Mouse (Mus musculus): ENCODE data around the gene Tcl1b5. TPM values are rescaled to one million over a fixed set of nuclear protein-coding genes. Genes with fewer than 3 reads are reported as not detected.
A peak's percentile ranks its signal among the peaks of the same experiment; 100 is the strongest.
"Not testable (repeated sequence)": the region's sequence is repeated elsewhere in the genome, so short reads cannot be mapped to it uniquely, and the experiment has no call there.

Gene Tcl1b5
- polyA plus RNA-seq (2016; fragmentation: Nextera tagmentation; extraction: Ambion mirVana) = not detected in 2 replicates

DNA sequence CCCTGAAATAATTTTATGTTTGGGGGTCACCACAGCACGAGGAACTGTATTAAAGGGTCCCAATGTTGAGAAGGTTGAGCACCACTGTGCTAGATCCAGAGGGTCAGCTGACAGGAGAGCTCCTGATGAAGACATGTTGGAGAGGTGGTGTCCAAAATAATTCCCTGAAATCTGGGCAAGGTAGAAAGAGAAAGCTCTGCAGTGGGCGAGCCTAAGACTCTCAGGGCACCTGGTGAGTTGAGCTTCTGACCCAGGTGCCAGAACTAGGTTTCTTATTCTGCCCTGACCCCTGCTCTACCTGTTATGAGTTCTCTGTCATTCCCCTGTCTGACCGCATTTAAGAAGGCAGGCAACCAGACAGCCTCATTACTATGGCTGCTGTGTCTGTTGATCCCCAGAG is at the start of gene Tcl1b5:
TSS of gene Tcl1b5 (plus strand) at position 301 of the 400 bp plus-strand sequence.
- not testable (repeated sequence) for DNase-seq (ENCODE audit: low spot score); H3K9me3 ChIP-seq (replicated peaks); H3K4me3 ChIP-seq; H3K36me3 ChIP-seq; H3K4me1 ChIP-seq; H3K27me3 ChIP-seq (ENCODE audit: low read depth, poor library complexity, severe bottlenecking); H3K27ac ChIP-seq
- WGBS = 71% methylated on average over 3 of the region's 3 CpGs

DNA sequence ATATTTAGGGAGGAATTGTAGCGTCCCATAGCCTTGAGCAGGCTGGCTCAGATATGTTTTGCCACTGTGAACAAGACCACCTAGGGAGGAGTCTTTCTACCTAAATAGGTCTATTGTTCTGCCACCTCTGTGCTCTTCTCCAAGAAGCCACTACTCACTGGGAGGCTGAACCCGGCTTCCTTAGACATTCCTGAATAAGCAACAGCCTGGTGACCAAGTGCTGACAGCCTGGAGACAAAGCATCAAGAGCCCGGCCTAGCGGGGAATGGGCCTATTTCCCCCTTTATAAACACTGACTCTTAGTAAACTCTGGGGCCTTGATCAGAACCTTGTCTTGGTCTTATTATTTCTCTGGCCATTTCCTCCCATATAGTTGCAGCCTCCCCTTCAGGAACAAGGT is 49.6 kb upstream of the Tcl1b5 start:
- 76% methylated on average over 4 of the region's 4 CpGs for WGBS
- Histone ChIP-seq H3K4me1 (no peaks in the 10 kb centered on the region), H3K27me3 (ENCODE audit: low read depth, poor library complexity, severe bottlenecking) (no peaks in the 10 kb centered on the region), H3K9me3 (replicated peaks) (no peaks in the 10 kb centered on the region), H3K36me3 (no peaks in the 10 kb centered on the region), H3K4me3 (no peak overlapping the region), H3K27ac (no peak overlapping the region)
- peak; percentile 10 for DNase-seq (ENCODE audit: low spot score)

DNA sequence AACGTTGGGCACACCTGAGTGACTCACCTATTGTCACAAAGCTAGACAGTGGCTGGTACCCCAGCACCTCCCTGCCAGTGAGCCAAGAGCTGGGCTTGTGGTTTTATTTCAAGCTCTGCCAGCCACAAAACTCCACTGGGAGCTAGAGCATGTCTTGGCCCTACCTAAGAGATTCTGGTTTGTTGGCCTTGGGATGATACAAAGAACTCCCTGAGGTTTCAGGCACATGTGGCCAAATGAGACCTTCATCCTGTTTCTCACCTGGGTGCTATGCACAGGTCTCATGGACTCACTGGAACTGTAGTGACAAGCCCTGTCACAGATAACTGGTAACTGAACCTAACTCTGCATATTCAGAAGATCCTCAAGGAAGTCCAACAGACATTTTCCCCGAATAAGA is 48.5 kb upstream of the Tcl1b5 start:
- 93% methylated on average over 2 of the region's 2 CpGs for WGBS
- Histone ChIP-seq H3K27ac (no peak overlapping the region), H3K36me3 (no peaks in the 10 kb centered on the region), H3K4me3 (no peak overlapping the region), H3K4me1 (no peaks in the 10 kb centered on the region), H3K9me3 (replicated peaks) (no peaks in the 10 kb centered on the region), H3K27me3 (ENCODE audit: low read depth, poor library complexity, severe bottlenecking) (no peaks in the 10 kb centered on the region)
- peak; percentile 6 for DNase-seq (ENCODE audit: low spot score)

DNA sequence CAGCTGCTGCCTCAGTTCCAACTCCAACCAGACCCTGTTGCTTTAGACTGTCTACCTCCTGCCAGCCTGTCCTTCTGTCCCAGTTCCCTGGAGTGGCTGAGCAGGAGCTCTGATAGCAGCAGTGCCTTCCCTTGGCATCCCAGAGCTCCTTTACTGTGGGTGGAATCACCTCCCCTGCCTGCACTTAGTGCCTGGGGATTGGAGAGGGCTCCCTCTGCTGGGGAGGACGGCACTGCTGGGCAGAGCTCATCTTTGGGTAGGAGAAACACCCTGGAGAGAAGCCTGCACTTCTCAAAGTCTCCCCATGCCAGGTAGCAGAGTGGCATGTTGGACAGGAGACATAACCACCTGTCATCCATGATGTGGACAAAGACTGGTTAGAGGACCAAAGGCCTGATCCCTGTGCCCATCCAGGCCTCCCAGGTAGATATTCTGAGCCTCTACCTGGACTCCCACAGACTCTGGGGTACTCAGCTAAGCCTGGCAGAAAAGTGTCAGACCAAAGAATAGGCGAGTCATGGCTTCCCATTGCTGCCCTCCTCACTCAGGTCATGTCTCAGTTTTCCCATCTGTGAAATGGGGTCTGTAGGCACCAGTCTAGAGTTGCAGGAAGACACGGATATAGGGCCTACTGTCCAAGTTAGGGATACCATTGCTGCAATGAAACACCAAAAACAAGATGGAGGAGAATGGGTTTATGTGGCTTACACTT is 46.5 kb upstream of the Tcl1b5 start:
- H3K4me3 ChIP-seq; H3K4me1 ChIP-seq; H3K9me3 ChIP-seq (replicated peaks); H3K27ac ChIP-seq; H3K27me3 ChIP-seq (ENCODE audit: low read depth, poor library complexity, severe bottlenecking); H3K36me3 ChIP-seq: not testable (repeated sequence)
- WGBS = 59% methylated on average over 3 of the region's 3 CpGs
- peak; percentile 7 for DNase-seq (ENCODE audit: low spot score)

DNA sequence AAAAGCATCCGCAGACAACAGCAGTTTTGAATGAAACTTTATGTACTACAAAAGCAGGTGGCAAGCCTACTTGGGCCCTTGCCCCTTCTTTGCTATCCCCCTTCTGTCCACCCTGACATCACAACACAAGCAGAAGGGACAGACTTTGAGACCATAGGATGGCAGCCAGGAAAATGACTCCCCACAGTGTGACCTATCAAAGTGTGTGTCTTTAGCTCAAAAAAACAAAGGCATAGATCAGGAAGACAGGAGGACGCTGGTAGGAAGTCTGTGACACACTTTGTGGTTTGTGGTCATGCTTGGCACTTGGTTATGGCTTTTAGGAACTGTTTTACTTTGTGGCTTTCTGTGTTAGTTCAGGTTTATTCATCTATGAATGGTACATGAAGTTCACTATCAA is 42.0 kb upstream of the Tcl1b5 start:
- H3K27ac ChIP-seq; DNase-seq (ENCODE audit: low spot score); H3K4me3 ChIP-seq; H3K27me3 ChIP-seq (ENCODE audit: low read depth, poor library complexity, severe bottlenecking); H3K9me3 ChIP-seq (replicated peaks); H3K4me1 ChIP-seq; H3K36me3 ChIP-seq: not testable (repeated sequence)
- 73% methylated on average over 2 of the region's 2 CpGs for WGBS

DNA sequence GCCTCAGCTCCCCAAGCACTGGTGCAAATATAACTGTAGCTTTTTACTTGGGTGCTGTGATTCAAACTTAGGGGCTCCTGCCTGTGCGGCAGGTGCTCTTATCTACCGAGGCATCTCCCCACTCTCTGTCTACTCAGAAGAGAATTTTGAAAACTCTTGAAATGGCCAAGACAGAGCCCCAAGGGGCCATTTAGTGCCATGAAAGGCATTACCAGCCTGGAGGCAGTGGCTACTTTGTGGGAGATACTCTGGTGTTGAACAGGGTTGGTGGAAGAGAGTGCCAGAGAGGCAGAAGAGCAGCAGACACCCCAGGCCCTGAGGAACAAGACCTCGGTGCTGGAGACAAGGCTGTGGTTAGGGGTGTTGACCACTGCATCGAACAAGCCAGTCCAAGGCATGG is 41.3 kb upstream of the Tcl1b5 start:
- WGBS = 90% methylated on average over 4 of the region's 4 CpGs
- not testable (repeated sequence) for H3K4me1 ChIP-seq; H3K27ac ChIP-seq; H3K27me3 ChIP-seq (ENCODE audit: low read depth, poor library complexity, severe bottlenecking); H3K36me3 ChIP-seq; H3K9me3 ChIP-seq (replicated peaks); H3K4me3 ChIP-seq
- DNase-seq (ENCODE audit: low spot score) = peak; percentile 5

DNA sequence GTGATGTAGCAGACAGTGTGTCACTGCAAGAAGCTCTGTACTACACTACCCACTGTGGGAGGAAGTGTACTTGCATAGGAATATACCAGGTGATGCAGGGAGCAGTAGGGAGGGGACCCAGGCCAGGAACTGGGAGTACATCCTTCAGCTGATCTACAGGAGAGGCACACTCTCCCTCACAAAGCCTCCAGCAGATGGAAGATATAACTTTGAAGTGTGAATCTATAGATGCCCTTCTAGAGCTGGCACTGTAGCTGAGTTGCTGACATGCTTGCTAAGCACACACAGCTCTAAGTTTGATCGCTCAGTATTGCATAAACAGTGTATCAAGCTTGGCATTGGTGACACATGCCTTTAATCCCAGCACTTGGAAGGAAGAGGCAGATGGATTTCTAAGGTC is 38.4 kb upstream of the Tcl1b5 start:
- H3K27ac ChIP-seq; H3K4me3 ChIP-seq; H3K9me3 ChIP-seq (replicated peaks); H3K36me3 ChIP-seq; H3K4me1 ChIP-seq; H3K27me3 ChIP-seq (ENCODE audit: low read depth, poor library complexity, severe bottlenecking): not testable (repeated sequence)
- DNase-seq (ENCODE audit: low spot score) = peak; percentile 18
- 94% methylated on average over 1 of the region's 1 CpGs for WGBS

DNA sequence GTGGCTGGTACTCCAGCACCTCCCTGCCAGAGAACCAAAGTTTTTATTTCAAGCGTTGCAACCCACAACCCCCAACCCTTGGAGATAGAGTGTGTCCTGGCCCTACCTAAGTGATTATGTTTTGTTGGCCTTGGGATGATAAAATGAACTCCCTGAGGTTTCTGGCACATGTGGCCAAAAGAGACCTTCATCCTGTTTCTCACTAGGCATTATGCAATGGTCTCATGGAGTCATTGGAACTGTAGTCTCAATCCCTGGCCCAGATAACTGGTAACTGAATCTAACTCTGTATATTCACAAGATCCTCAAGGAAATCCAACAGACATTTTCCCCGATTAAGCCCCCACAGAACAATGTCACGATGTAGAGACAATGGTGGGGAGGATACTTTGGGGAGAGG is 33.0 kb upstream of the Tcl1b5 start:
- DNase-seq (ENCODE audit: low spot score) = peak; percentile 5
- Histone ChIP-seq H3K9me3 (replicated peaks) (no peaks in the 10 kb centered on the region), H3K36me3 (no peaks in the 10 kb centered on the region), H3K27ac (no peak overlapping the region), H3K4me1 (no peaks in the 10 kb centered on the region), H3K4me3 (no peak overlapping the region), H3K27me3 (ENCODE audit: low read depth, poor library complexity, severe bottlenecking) (no peaks in the 10 kb centered on the region)
- WGBS = 93% methylated on average over 3 of the region's 3 CpGs

DNA sequence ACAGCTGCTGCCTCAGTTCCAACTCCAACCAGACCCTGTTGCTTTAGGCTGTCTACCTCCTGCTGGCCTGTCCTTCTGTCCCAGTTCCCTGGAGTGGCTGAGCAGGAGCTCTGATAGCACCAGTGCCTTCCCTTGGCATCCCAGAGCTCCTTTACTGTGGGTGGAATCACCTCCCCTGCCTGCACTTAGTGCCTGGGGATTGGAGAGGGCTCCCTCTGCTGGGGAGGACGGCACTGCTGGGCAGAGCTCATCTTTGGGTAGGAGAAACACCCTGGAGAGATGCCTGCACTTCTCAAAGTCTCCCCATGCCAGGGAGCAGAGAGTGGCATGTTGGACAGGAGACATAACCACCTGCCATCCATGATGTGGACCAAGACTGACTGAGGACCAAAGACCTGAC is 31.2 kb upstream of the Tcl1b5 start:
- 27% methylated on average over 1 of the region's 1 CpGs for WGBS

DNA sequence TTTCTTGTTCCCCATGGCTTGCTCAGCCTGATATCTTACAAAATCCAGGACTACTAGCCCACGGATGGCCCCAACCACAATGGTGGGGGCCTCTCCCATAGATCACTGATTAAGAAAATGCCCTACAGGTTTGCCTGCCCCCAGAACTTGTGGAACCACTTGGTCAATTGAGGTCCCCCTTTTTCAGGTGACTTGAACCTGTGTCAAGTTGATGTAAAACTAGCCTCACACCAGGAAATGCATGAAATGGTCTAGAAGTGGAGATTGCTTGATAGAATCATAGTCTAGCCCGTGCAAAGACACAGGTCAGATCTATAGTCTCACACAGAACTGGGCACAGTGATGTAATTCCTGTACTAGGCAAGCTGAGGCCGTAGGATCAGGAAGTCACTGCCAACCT is 30.4 kb upstream of the Tcl1b5 start, which contains the start of gene Tcl1b2:
TSS of gene Tcl1b2 (plus strand) at position 301 of the 400 bp plus-strand sequence.
- H3K9me3 ChIP-seq (replicated peaks) = no peaks in the 10 kb centered on the region
- peak; percentile 10 for DNase-seq (ENCODE audit: low spot score)
- H3K36me3 ChIP-seq = no peaks in the 10 kb centered on the region
- H3K4me1 ChIP-seq = no peaks in the 10 kb centered on the region
- no peak within 1 kb of the TSS for H3K4me3 ChIP-seq
- 81% methylated on average over 3 of the region's 3 CpGs for whole genome bisulfite sequencing
- no peaks in the 10 kb centered on the region for H3K27me3 ChIP-seq (ENCODE audit: low read depth, poor library complexity, severe bottlenecking)
- no peak within 1 kb of the TSS for H3K27ac ChIP-seq

More for the DNA sequence above, 31.2 kb upstream of the Tcl1b5 start:
- H3K27me3 ChIP-seq (ENCODE audit: low read depth, poor library complexity, severe bottlenecking); H3K27ac ChIP-seq; H3K9me3 ChIP-seq (replicated peaks); H3K36me3 ChIP-seq; H3K4me3 ChIP-seq; H3K4me1 ChIP-seq: not testable (repeated sequence)
- peak; percentile 8 for DNase-seq (ENCODE audit: low spot score)

DNA sequence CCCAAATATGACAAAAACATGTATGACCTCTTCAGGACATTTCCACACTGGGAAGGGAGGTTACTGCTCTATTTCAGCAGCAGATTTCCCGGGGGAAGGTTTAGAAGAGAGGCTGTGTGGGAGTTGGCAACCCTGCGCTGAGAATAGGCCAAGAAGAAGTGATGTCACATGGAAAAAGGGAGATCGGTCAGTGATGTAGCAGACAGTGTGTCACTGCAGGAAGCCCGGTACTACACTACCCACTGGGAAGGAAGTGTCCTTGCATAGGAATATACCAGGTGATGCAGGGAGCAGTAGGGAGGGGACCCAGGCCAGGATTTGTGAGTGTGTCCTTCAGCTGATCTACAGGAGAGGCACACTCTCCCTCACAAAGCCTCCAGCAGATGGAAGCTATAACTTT is 20.9 kb upstream of the Tcl1b5 start:
- not testable (repeated sequence) for H3K27ac ChIP-seq; H3K4me1 ChIP-seq; H3K27me3 ChIP-seq (ENCODE audit: low read depth, poor library complexity, severe bottlenecking); H3K36me3 ChIP-seq; DNase-seq (ENCODE audit: low spot score); H3K4me3 ChIP-seq; H3K9me3 ChIP-seq (replicated peaks)
- WGBS = 85% methylated on average over 4 of the region's 4 CpGs

DNA sequence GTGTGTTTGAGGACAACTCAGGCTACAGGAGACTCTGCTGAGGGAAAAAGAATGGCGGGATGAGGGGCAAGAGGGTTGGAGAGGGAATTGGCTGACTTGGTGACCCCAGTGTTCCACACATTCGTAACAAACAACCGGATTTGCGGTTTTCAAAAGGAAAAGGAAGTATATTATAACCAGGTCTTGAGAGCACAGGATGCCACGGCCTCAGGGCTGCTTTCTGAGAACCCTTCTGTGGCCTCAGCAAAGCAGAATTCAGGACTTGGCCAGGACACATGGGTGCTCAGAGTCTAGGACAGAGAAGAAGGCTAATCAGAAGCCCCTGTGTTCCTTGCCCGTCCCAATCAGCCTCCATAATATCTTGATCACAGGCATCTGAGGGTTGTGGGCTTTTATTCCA is 17.3 kb upstream of the Tcl1b5 start:
- H3K27ac ChIP-seq = no peak overlapping the region
- H3K36me3 ChIP-seq = no peaks in the 10 kb centered on the region
- no peaks in the 10 kb centered on the region for H3K4me1 ChIP-seq
- H3K4me3 ChIP-seq = no peak overlapping the region
- no peak for DNase-seq (ENCODE audit: low spot score)
- H3K27me3 ChIP-seq (ENCODE audit: low read depth, poor library complexity, severe bottlenecking) = no peaks in the 10 kb centered on the region
- WGBS = 87% methylated on average over 6 of the region's 6 CpGs
- H3K9me3 ChIP-seq (replicated peaks) = no peaks in the 10 kb centered on the region

DNA sequence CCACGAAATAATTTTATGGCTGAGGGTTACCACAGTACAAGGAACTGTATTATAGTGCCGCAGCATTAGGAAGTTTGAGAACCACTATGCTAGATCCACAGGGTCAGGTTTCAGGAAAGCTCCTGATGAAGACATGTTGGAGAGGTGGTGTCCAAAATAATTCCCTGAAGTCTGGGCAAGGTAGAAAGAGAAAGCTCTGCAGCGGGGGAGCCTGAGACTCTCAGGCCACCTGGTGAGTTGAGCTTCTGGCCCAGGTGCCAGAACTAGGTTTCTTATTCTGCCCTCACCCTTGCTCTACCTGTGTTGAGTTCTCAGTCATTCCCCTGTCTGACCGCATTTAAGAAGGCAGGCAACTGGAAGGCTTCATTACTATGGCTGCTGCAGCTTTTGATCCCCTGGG is 16.8 kb upstream of the Tcl1b5 start, which contains the start of gene Tcl1b1:
TSS of gene Tcl1b1 (plus strand) at position 301 of the 400 bp plus-strand sequence.
- no peak within 1 kb of the TSS for H3K4me3 ChIP-seq
- 83% methylated on average over 4 of the region's 4 CpGs for WGBS
- no peaks in the 10 kb centered on the region for H3K36me3 ChIP-seq
- no peaks in the 10 kb centered on the region for H3K27me3 ChIP-seq (ENCODE audit: low read depth, poor library complexity, severe bottlenecking)
- H3K27ac ChIP-seq = no peak within 1 kb of the TSS
- no peaks in the 10 kb centered on the region for H3K9me3 ChIP-seq (replicated peaks)
- DNase-seq (ENCODE audit: low spot score) = no peak
- H3K4me1 ChIP-seq = no peaks in the 10 kb centered on the region

DNA sequence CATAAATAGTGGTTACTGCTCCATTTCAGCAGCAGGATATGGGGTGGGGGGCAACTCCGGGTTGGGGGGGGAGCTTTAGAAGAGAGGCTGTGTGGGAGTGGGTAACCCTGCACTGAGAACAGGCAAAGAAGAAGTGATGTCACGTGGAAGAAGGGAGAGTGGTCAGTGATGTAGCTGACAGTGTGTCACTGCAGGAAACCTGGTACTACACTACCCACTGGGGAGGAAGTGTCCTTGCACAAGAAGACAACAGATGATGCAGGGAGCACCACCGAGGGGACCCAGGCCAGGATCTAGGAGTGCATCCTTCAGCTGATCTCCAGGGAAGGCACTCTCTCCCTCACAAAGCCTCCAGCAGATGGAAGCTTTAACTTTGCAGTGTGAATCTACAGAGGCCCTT is 9.4 kb upstream of the Tcl1b5 start:
- Histone ChIP-seq H3K27ac (no peak overlapping the region), H3K4me3 (no peak overlapping the region), H3K36me3 (no peaks in the 10 kb centered on the region), H3K4me1 (no peaks in the 10 kb centered on the region), H3K9me3 (replicated peaks) (no peaks in the 10 kb centered on the region), H3K27me3 (ENCODE audit: low read depth, poor library complexity, severe bottlenecking) (no peaks in the 10 kb centered on the region)
- no peak for DNase-seq (ENCODE audit: low spot score)
- WGBS = 75% methylated on average over 3 of the region's 3 CpGs
